8 mouse cellular contexts compared by ENCODE assay signal in genomic region chr11:98969496-98969927, GRCm38 (mm10). TPM values are rescaled to one million over a fixed set of nuclear protein-coding genes. Genes with fewer than 3 reads are reported as not detected.
DNase-seq lines count a peak whose midpoint lies in the region; ATAC-seq and TF ChIP-seq lines count a peak whose summit lies in the region.

No protein-coding gene starts in this region.

- DNase-seq in adrenal gland, adult (ENCODE audit: inconsistent age in 2 of 2, low spot score in 1 of 2) = peak; percentile 35 to 59
- DNase-seq in adrenal gland, postnatal 36 days = no peak
- no peak for DNase-seq in liver, postnatal 0 days
- no peak for DNase-seq in midbrain, embryonic 10.5 days (ENCODE audit: low spot score)
- DNase-seq in lung, postnatal 14 days = no peak

- no peak for TF ChIP-seq EP300 in liver, postnatal 0 days (IDR thresholded peaks at IDR 0.05; ENCODE audit: low read depth)

- peaks cover 57% of the 10 kb centered on the region for H3K36me3 ChIP-seq in liver, embryonic 12.5 days
- peaks cover 37% of the 10 kb centered on the region for H3K36me3 ChIP-seq in liver, postnatal 0 days (replicated peaks; ENCODE audit: insufficient read depth, low read length)
- peaks cover 9% of the 10 kb centered on the region for H3K36me3 ChIP-seq in hindbrain, embryonic 15.5 days
- peaks cover 57% of the 10 kb centered on the region for H3K36me3 ChIP-seq in midbrain, embryonic 10.5 days
- H3K36me3 ChIP-seq in stomach, embryonic 16.5 days (ENCODE audit: control insufficient read depth, insufficient read depth, low read length) = peaks cover 30% of the 10 kb centered on the region

- no peak overlapping the region for H3K4me3 ChIP-seq in liver, embryonic 12.5 days
- H3K4me3 ChIP-seq in liver, postnatal 0 days (ENCODE audit: low read depth, low read length) = no peak overlapping the region
- H3K4me3 ChIP-seq in hindbrain, embryonic 15.5 days = no peak overlapping the region
- H3K4me3 ChIP-seq in midbrain, embryonic 10.5 days = peak overlapping the region; percentile 46
- no peak overlapping the region for H3K4me3 ChIP-seq in stomach, embryonic 16.5 days (replicated peaks; ENCODE audit: low read length)

- peaks cover 54% of the 10 kb centered on the region for H3K4me1 ChIP-seq in liver, embryonic 12.5 days
- peaks cover 16% of the 10 kb centered on the region for H3K4me1 ChIP-seq in liver, postnatal 0 days (ENCODE audit: insufficient read depth)
- H3K4me1 ChIP-seq in hindbrain, embryonic 15.5 days (replicated peaks) = peaks cover 72% of the 10 kb centered on the region
- H3K4me1 ChIP-seq in midbrain, embryonic 10.5 days = peaks cover 74% of the 10 kb centered on the region
- H3K4me1 ChIP-seq in stomach, embryonic 16.5 days (ENCODE audit: control insufficient read depth, insufficient read depth, low read length) = peaks cover 65% of the 10 kb centered on the region

- H3K9ac ChIP-seq in liver, embryonic 12.5 days = no peak overlapping the region; the same call in 1 of the 2 replicates
- H3K9ac ChIP-seq in liver, postnatal 0 days (replicated peaks) = no peak overlapping the region
- peak overlapping the region; percentile 11; the same call in 1 of the 2 replicates for H3K9ac ChIP-seq in hindbrain, embryonic 15.5 days
- peak overlapping the region; percentile 24 for H3K9ac ChIP-seq in stomach, embryonic 16.5 days (ENCODE audit: low read length)

- ATAC-seq in liver, embryonic 12.5 days = no peak
- no peak for ATAC-seq in liver, postnatal 0 days
- ATAC-seq in hindbrain, embryonic 15.5 days (ENCODE audit: low FRiP score, low read depth) = peak; percentile 37
- no peak for ATAC-seq in stomach, embryonic 16.5 days (ENCODE audit: insufficient read depth, low FRiP score)

- H3K4me2 ChIP-seq in liver, embryonic 12.5 days = peak overlapping the region; percentile 30; the same call in 1 of the 2 replicates
- H3K4me2 ChIP-seq in liver, postnatal 0 days (ENCODE audit: low read depth, low read length) = no peak overlapping the region
- H3K4me2 ChIP-seq in hindbrain, embryonic 15.5 days = peak overlapping the region; percentile 42
- H3K4me2 ChIP-seq in stomach, embryonic 16.5 days (ENCODE audit: low read depth, low read length) = peak overlapping the region; percentile 28; the same call in 1 of the 2 replicates

- no peaks in the 10 kb centered on the region for H3K9me3 ChIP-seq in liver, embryonic 12.5 days (replicated peaks)
- H3K9me3 ChIP-seq in liver, postnatal 0 days (ENCODE audit: low read length) = no peaks in the 10 kb centered on the region
- H3K9me3 ChIP-seq in hindbrain, embryonic 15.5 days = no peaks in the 10 kb centered on the region
- no peaks in the 10 kb centered on the region for H3K9me3 ChIP-seq in midbrain, embryonic 10.5 days (replicated peaks)
- no peaks in the 10 kb centered on the region for H3K9me3 ChIP-seq in stomach, embryonic 16.5 days (replicated peaks; ENCODE audit: control insufficient read depth, low read length)

- TF ChIP-seq CTCF in liver, postnatal 0 days (IDR thresholded peaks at IDR 0.05; ENCODE audit: low read depth) = no peak

- WGBS in liver, embryonic 12.5 days (ENCODE audit: insufficient replicate concordance) = 26% methylated on average over 15 of the region's 17 CpGs
- WGBS in liver, postnatal 0 days (ENCODE audit: insufficient replicate concordance) = 47% methylated on average over 17 of the region's 17 CpGs
- 21% methylated on average over 17 of the region's 17 CpGs for WGBS in hindbrain, embryonic 15.5 days
- WGBS in midbrain, embryonic 10.5 days = 21% methylated on average over 15 of the region's 17 CpGs
- 34% methylated on average over 17 of the region's 17 CpGs for WGBS in stomach, embryonic 16.5 days

- H3K27ac ChIP-seq in liver, embryonic 12.5 days = no peak overlapping the region
- no peak overlapping the region for H3K27ac ChIP-seq in liver, postnatal 0 days (ENCODE audit: low read depth)
- peak overlapping the region; percentile 85 for H3K27ac ChIP-seq in hindbrain, embryonic 15.5 days (replicated peaks)
- H3K27ac ChIP-seq in midbrain, embryonic 10.5 days (replicated peaks) = peak overlapping the region; percentile 85
- peak overlapping the region; percentile 69 for H3K27ac ChIP-seq in stomach, embryonic 16.5 days (ENCODE audit: low read length)

- peaks cover 72% of the 10 kb centered on the region for H3K27me3 ChIP-seq in liver, embryonic 12.5 days (replicated peaks)
- H3K27me3 ChIP-seq in liver, postnatal 0 days (ENCODE audit: insufficient read depth, low read length) = no peaks in the 10 kb centered on the region
- no peaks in the 10 kb centered on the region for H3K27me3 ChIP-seq in hindbrain, embryonic 15.5 days
- H3K27me3 ChIP-seq in midbrain, embryonic 10.5 days (ENCODE audit: low read depth, poor library complexity, severe bottlenecking) = peaks cover 37% of the 10 kb centered on the region
- H3K27me3 ChIP-seq in stomach, embryonic 16.5 days (ENCODE audit: control insufficient read depth, insufficient read depth, low read length) = no peaks in the 10 kb centered on the region

RNA-seq across cellular contexts. Expression of gene Gjd3, which starts 13.3 kb away (rescaled TPM):
- not detected for total RNA-seq in adrenal gland, postnatal 36 days (2021)
- not detected in 2 replicates for polyA plus RNA-seq in liver, embryonic 12.5 days (2016; fragmentation: Nextera tagmentation; extraction: Ambion mirVana)
- not detected in 2 replicates for polyA plus RNA-seq in liver, postnatal 0 days (2015; fragmentation: Nextera tagmentation; extraction: Ambion mirVana)
- polyA plus RNA-seq in hindbrain, embryonic 15.5 days (2015; fragmentation: Nextera tagmentation; extraction: Ambion mirVana) = 1.8 and 3.1 TPM in 2 replicates
- polyA plus RNA-seq in midbrain, embryonic 10.5 days (2016; fragmentation: Nextera tagmentation; extraction: Ambion mirVana) = 0.16 TPM in 1 of 2 replicates, not detected in the other
- polyA plus RNA-seq in stomach, embryonic 16.5 days (2015; fragmentation: Nextera tagmentation; extraction: Ambion mirVana) = 0.44 TPM in 1 of 2 replicates, not detected in the other

RNA-seq across cellular contexts. Expression of gene Rara, which starts 41.9 kb away (rescaled TPM):
- total RNA-seq in adrenal gland, postnatal 36 days (2021) = 10 to 100 TPM; 20.0 to 24.5 TPM
- polyA plus RNA-seq in liver, embryonic 12.5 days (2016; fragmentation: Nextera tagmentation; extraction: Ambion mirVana) = 6.8 and 7.1 TPM in 2 replicates
- polyA plus RNA-seq in liver, postnatal 0 days (2015; fragmentation: Nextera tagmentation; extraction: Ambion mirVana) = 5.4 and 5.6 TPM in 2 replicates
- polyA plus RNA-seq in hindbrain, embryonic 15.5 days (2015; fragmentation: Nextera tagmentation; extraction: Ambion mirVana) = 11.4 and 16.8 TPM in 2 replicates
- polyA plus RNA-seq in midbrain, embryonic 10.5 days (2016; fragmentation: Nextera tagmentation; extraction: Ambion mirVana) = 15.5 and 16.1 TPM in 2 replicates
- polyA plus RNA-seq in stomach, embryonic 16.5 days (2015; fragmentation: Nextera tagmentation; extraction: Ambion mirVana) = 28.8 and 30.1 TPM in 2 replicates

RNA-seq across cellular contexts. Expression of gene Top2a, which starts 54.5 kb away (rescaled TPM):
- 10 to 100 TPM; 15.4 to 20.5 TPM for total RNA-seq in adrenal gland, postnatal 36 days (2021)
- polyA plus RNA-seq in liver, embryonic 12.5 days (2016; fragmentation: Nextera tagmentation; extraction: Ambion mirVana) = 249 and 261 TPM in 2 replicates
- 74.3 and 90.2 TPM in 2 replicates for polyA plus RNA-seq in liver, postnatal 0 days (2015; fragmentation: Nextera tagmentation; extraction: Ambion mirVana)
- polyA plus RNA-seq in hindbrain, embryonic 15.5 days (2015; fragmentation: Nextera tagmentation; extraction: Ambion mirVana) = 43.7 and 56.9 TPM in 2 replicates
- polyA plus RNA-seq in midbrain, embryonic 10.5 days (2016; fragmentation: Nextera tagmentation; extraction: Ambion mirVana) = 357 and 364 TPM in 2 replicates
- polyA plus RNA-seq in stomach, embryonic 16.5 days (2015; fragmentation: Nextera tagmentation; extraction: Ambion mirVana) = 186 and 188 TPM in 2 replicates

Comparison
In these comparisons a context has a peak if more than half of its experiments do, and no peak if none do; other contexts are left out.
1. DNase-seq: peak in adrenal gland, adult (2 of 2); none in adrenal gland, postnatal 36 days (0 of 2), liver, postnatal 0 days (single experiment), midbrain, embryonic 10.5 days (single experiment) and lung, postnatal 14 days (single experiment).
2. H3K27ac ChIP-seq: peak in hindbrain, embryonic 15.5 days (single experiment), midbrain, embryonic 10.5 days (single experiment) and stomach, embryonic 16.5 days (single experiment); none in liver, embryonic 12.5 days (single experiment) and liver, postnatal 0 days (single experiment).
3. H3K9ac ChIP-seq: peak in hindbrain, embryonic 15.5 days (single experiment) and stomach, embryonic 16.5 days (single experiment); none in liver, embryonic 12.5 days (single experiment) and liver, postnatal 0 days (single experiment).